Mouse (Mus musculus) hindbrain, embryonic 16.5 days (tissue): Measurements from ENCODE around the gene Kpna6. TPM values are rescaled to one million over a fixed set of nuclear protein-coding genes. Genes with fewer than 3 reads are reported as not detected.
A peak's percentile ranks its signal among the peaks of the same experiment; 100 is the strongest.

Experiments
- ATAC-seq: fragments of 200-750 bp; cut with Nextera tagmentation; 2 replicates; pipeline ENCODE4 v1.8.0; 2017; ENCODE audit warnings: moderate TSS enrichment, moderate library complexity
- H3K27ac ChIP-seq: fragments of 300-500 bp; sonication (generic); 2 replicates; pipeline ENCODE4 v1.5.1; 2014; ENCODE audit warnings: low read depth, mild to moderate bottlenecking, control low read depth, low read length, moderate library complexity
- H3K27me3 ChIP-seq: fragments of 300-500 bp; sonication (generic); replicated peaks from 2 replicates; pipeline ENCODE4 v1.6.1; 2014; ENCODE audit warnings: low read length; ENCODE audit not compliant: control insufficient read depth, insufficient read depth
- H3K36me3 ChIP-seq: fragments of 300-500 bp; sonication (generic); 2 replicates; pipeline ENCODE4 v1.6.1; 2014; ENCODE audit warnings: mild to moderate bottlenecking, low read length, moderate library complexity, mixed read lengths; ENCODE audit not compliant: control insufficient read depth, insufficient read depth
- H3K4me1 ChIP-seq: fragments of 300-500 bp; sonication (generic); 2 replicates; pipeline ENCODE4 v1.6.1; 2014; ENCODE audit warnings: low read depth, low read length; ENCODE audit not compliant: control insufficient read depth, insufficient read depth
- H3K4me2 ChIP-seq: fragments of 300-500 bp; sonication (generic); 2 replicates; pipeline ENCODE4 v1.6.1; 2014; ENCODE audit warnings: mild to moderate bottlenecking, low read length, control low read depth, moderate library complexity
- H3K4me3 ChIP-seq: fragments of 300-500 bp; sonication (generic); 2 replicates; pipeline ENCODE4 v1.5.1; 2014; ENCODE audit warnings: mild to moderate bottlenecking, low read length, control low read depth, moderate library complexity
- H3K9ac ChIP-seq: fragments of 300-500 bp; sonication (generic); 2 replicates; pipeline ENCODE4 v1.6.1; 2014; ENCODE audit warnings: low read depth, mild to moderate bottlenecking, control low read depth, low read length, moderate library complexity
- H3K9me3 ChIP-seq: fragments of 300-500 bp; sonication (generic); 2 replicates; pipeline ENCODE4 v1.6.1; 2014; ENCODE audit warnings: mild to moderate bottlenecking, low read length, moderate library complexity; ENCODE audit not compliant: control insufficient read depth
- WGBS: fragments of 180-500 bp; shearing (Covaris S2); extraction: QIAGEN DNeasy Blood & Tissue Kit; methylation state at CpG from one replicate; pipeline ENCODE4 v1.1.7; 2014; 5-methylcytosine and 5-hydroxymethylcytosine counted together
- polyA plus RNA-seq: library from polyadenylated mRNA; unstranded; fragments of >200 nt; fragmentation: Nextera tagmentation; extraction: Ambion mirVana; gene quantifications from 2 replicates; pipeline ENCODE4 v1.2.1, GENCODE M21; 2015

The Kpna6 gene
- polyA plus RNA-seq, 1 experiment from 2014 or later = 18.2 TPM

- Histone ChIP-seq H3K9me3 (no peaks in the 10 kb centered on the region), H3K27me3 (no peaks in the 10 kb centered on the region), H3K4me2 (no peak overlapping the region), H3K27ac (no peak overlapping the region), H3K4me3 (no peak overlapping the region), H3K4me1 (peaks cover 16% of the 10 kb centered on the region), H3K9ac (no peak overlapping the region), H3K36me3 (peaks cover 4% of the 10 kb centered on the region; the same call in 1 of the 2 replicates)
- 93% methylated on average over 3 of the region's 3 CpGs for WGBS
- no peak for ATAC-seq
Observed at GRCm38 (mm10) chr4:129616631-129617030, 55.9 kb downstream of the Kpna6 start.

GRCm38 (mm10) chr4:129615801-129616290, 56.7 kb downstream of the Kpna6 start:
- no peak overlapping the region for H3K9ac ChIP-seq
- H3K9me3 ChIP-seq = no peaks in the 10 kb centered on the region
- H3K27ac ChIP-seq = no peak overlapping the region
- H3K4me2 ChIP-seq = no peak overlapping the region
- H3K36me3 ChIP-seq = peaks cover 4% of the 10 kb centered on the region; the same call in 1 of the 2 replicates
- no peak overlapping the region for H3K4me3 ChIP-seq
- ATAC-seq = no peak
- WGBS = 82% methylated on average over 9 of the region's 9 CpGs
- H3K27me3 ChIP-seq = no peaks in the 10 kb centered on the region
- H3K4me1 ChIP-seq = peaks cover 8% of the 10 kb centered on the region

- WGBS = 59% methylated on average over 6 of the region's 6 CpGs
- 0 out of 2 replicates have a peak within 1 kb of the TSS, but pooled peaks have one; percentile 29 for H3K27ac ChIP-seq
- ATAC-seq = no peak
Observed at GRCm38 (mm10) chr4:129614093-129614492, 58.5 kb downstream of the Kpna6 start, which contains the start of gene Dcdc2b. Dcdc2b (minus strand) TSS chr4:129614257.

GRCm38 (mm10) chr4:129610472-129610871, 62.1 kb downstream of the Kpna6 start:
- H3K9me3 ChIP-seq = no peaks in the 10 kb centered on the region
- ATAC-seq = no peak
- no peaks in the 10 kb centered on the region; the same call in 1 of the 2 replicates for H3K4me1 ChIP-seq
- H3K27ac ChIP-seq = no peak overlapping the region
- no peak overlapping the region for H3K4me2 ChIP-seq
- no peak overlapping the region for H3K4me3 ChIP-seq
- H3K27me3 ChIP-seq = no peaks in the 10 kb centered on the region
- 75% methylated on average over 4 of the region's 4 CpGs for WGBS
- H3K9ac ChIP-seq = no peak overlapping the region
- peaks cover 15% of the 10 kb centered on the region for H3K36me3 ChIP-seq

More at GRCm38 (mm10) chr4:129614093-129614492, 58.5 kb downstream of the Kpna6 start, which contains the start of gene Dcdc2b:
- Histone ChIP-seq H3K4me2 (no peak within 1 kb of the TSS), H3K27me3 (no peaks in the 10 kb centered on the region), H3K4me1 (peaks cover 6% of the 10 kb centered on the region), H3K9ac (no peak within 1 kb of the TSS), H3K9me3 (no peaks in the 10 kb centered on the region), H3K36me3 (peaks cover 4% of the 10 kb centered on the region; the same call in 1 of the 2 replicates), H3K4me3 (no peak within 1 kb of the TSS)

GRCm38 (mm10) chr4:129610026-129610425, 62.5 kb downstream of the Kpna6 start:
- Histone ChIP-seq H3K4me2 (no peak overlapping the region), H3K4me3 (no peak overlapping the region), H3K36me3 (peaks cover 15% of the 10 kb centered on the region), H3K27ac (no peak overlapping the region), H3K9ac (no peak overlapping the region), H3K9me3 (no peaks in the 10 kb centered on the region), H3K4me1 (no peaks in the 10 kb centered on the region; the same call in 1 of the 2 replicates), H3K27me3 (no peaks in the 10 kb centered on the region)
- WGBS = 77% methylated on average over 4 of the region's 4 CpGs
- no peak for ATAC-seq

GRCm38 (mm10) chr4:129609139-129609631, 63.4 kb downstream of the Kpna6 start:
- peak; percentile 28; the same call in 1 of the 2 replicates for ATAC-seq
- no peak overlapping the region for H3K27ac ChIP-seq
- H3K4me3 ChIP-seq = no peak overlapping the region
- no peaks in the 10 kb centered on the region for H3K27me3 ChIP-seq
- H3K36me3 ChIP-seq = peaks cover 22% of the 10 kb centered on the region
- peak overlapping the region; percentile 20; the same call in 1 of the 2 replicates for H3K9ac ChIP-seq
- no peaks in the 10 kb centered on the region; the same call in 1 of the 2 replicates for H3K4me1 ChIP-seq
- 83% methylated on average over 12 of the region's 12 CpGs for WGBS
- no peaks in the 10 kb centered on the region for H3K9me3 ChIP-seq
- H3K4me2 ChIP-seq = no peak overlapping the region

- no peak overlapping the region for H3K4me3 ChIP-seq
- no peak overlapping the region for H3K4me2 ChIP-seq
- H3K27me3 ChIP-seq = no peaks in the 10 kb centered on the region
- no peaks in the 10 kb centered on the region; the same call in 1 of the 2 replicates for H3K4me1 ChIP-seq
- ATAC-seq = peak; percentile 89
- no peak overlapping the region; the same call in 1 of the 2 replicates for H3K27ac ChIP-seq
- H3K9ac ChIP-seq = peak overlapping the region; percentile 53
- 36% methylated on average over 7 of the region's 7 CpGs for WGBS
- no peaks in the 10 kb centered on the region for H3K9me3 ChIP-seq
- H3K36me3 ChIP-seq = peaks cover 29% of the 10 kb centered on the region
Observed at GRCm38 (mm10) chr4:129608426-129609025, 64.0 kb downstream of the Kpna6 start.

GRCm38 (mm10) chr4:129600233-129601158, 72.1 kb downstream of the Kpna6 start, which contains the start of the genes Eif3i and Tmem234:
Eif3i (minus strand) TSS chr4:129600648.
Tmem234 (plus strand) TSS chr4:129600668.
- peak within 1 kb of the TSS; percentile 79 for H3K9ac ChIP-seq
- peak within 1 kb of the TSS; percentile 70 for H3K4me2 ChIP-seq
- H3K9me3 ChIP-seq = no peaks in the 10 kb centered on the region
- peaks cover 17% of the 10 kb centered on the region for H3K4me1 ChIP-seq
- H3K4me3 ChIP-seq = peak within 1 kb of the TSS; percentile 65
- under 1% methylated on average over 73 of the region's 74 CpGs for WGBS
- ATAC-seq = peak; percentile 93
- H3K27ac ChIP-seq = peak within 1 kb of the TSS; percentile 73
- no peaks in the 10 kb centered on the region for H3K27me3 ChIP-seq
- H3K36me3 ChIP-seq = peaks cover 26% of the 10 kb centered on the region
